Mouse (Mus musculus): ENCODE data around the gene Trim28. TPM values are rescaled to one million over a fixed set of nuclear protein-coding genes. Genes with fewer than 3 reads are reported as not detected.

Trim28 gene
- polyA plus RNA-seq, 1 experiment from 2014 or later: 102 TPM

DNA sequence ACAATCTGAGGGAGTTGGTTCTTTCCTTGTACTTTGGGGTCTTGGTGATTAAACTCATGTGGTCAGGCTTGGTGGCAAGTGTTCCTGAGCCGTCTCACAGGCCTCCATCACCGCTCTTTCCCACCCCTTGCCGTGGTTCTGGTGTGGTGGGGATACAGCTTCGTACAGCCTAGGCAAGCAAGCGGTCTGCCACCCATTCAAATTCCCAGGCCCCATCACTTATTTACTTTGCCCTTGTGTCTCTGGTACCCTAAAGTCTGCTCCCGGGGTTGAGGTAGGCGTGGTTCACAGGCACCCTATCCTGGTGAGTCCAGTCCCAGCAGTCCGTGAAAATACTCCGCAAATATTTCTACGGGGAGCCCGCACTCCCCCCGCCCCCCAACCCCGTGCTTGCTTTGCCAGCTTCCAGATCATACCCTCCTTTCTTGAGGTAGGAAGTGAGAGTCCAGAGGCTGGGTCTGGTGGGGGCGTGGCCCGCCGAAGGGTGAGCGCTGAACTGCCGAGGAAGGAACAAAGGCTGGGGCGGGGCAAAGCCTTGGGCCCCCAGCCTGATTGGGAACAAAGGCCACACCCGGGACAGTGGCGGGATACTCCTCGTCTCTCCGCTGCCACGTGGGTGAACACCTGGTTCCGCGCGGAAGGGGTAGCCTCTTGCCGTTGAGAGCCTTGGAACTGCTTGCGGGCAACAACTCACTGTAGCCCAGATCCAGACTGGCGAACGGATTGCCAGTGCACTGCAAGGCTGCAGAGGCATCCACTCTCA, 24.0 kb downstream of the Trim28 start:
- Histone ChIP-seq H3K36me3 (peaks cover 25% of the 10 kb centered on the region), H3K4me3 (replicated peaks) (peak overlapping the region; percentile 95), H3K27ac (peak overlapping the region; percentile 97), H3K27me3 (no peaks in the 10 kb centered on the region), H3K9ac (peak overlapping the region; percentile 98), H3K4me1 (replicated peaks) (peaks cover 40% of the 10 kb centered on the region), H3K9me3 (replicated peaks) (no peaks in the 10 kb centered on the region), H3K4me2 (peak overlapping the region; percentile 98)
- 4% methylated on average over 31 of the region's 31 CpGs for WGBS (ENCODE audit: insufficient replicate concordance)
- ATAC-seq (ENCODE audit: low read depth): peak; percentile 43
- DNase-seq: peak; percentile 74

DNA sequence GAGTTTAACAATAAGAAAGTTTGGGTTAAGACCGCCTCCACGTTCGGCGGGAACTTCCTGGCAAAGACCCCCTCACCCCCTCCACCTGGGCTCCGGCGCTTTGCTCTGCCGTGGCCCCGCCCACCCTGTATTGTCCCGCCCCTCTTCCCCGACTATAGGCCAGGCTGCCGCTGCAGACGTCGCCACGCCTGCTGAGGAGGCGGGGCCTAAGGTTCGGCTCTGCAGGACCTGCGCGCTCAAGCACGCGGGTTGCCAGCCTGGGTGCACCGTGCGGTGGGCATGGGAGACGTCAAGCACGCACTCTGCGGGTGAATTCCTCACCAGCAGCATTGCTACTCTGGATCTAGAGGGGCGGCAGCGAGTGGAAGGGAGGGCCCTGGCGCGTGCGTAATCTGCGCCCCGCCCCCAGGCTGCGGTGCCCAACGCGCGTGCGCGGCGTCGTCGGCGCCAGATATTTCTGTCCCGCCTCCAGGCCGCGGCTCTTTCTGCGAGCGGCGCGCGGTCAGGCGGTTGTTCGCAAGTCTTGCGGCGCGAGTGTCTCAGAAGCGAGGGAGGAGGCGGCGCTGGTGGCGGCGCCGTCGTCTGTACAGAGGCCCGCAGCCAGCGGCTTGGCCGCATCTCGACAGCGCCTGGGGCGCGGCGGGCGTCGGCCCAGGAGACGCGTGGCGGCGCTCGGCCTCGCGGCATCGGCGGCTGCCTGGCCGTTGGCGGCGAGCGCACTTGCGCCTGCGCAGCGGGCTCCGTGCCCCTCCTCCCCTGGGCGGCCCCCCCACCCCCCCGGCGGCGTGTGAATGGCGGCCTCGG, 25.2 kb downstream of the Trim28 start:
- peak overlapping the region; percentile 98 for H3K9ac ChIP-seq
- WGBS (ENCODE audit: insufficient replicate concordance): under 1% methylated on average over 93 of the region's 95 CpGs

DNA sequence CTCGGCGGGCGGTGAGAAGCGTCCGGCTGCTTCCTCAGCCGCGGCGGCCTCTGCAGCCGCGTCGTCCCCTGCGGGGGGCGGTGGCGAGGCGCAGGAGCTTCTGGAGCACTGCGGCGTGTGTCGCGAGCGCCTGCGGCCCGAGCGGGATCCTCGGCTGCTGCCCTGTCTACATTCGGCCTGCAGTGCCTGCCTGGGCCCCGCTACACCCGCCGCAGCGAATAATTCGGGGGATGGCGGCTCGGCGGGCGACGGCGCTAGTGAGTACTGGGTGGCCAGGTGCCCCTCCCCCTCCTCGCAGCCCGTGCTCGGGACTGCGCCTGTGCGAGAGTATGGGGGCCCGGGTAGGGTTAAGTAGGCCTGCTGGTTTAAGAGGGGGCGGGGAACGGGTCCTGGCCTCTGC, 25.9 kb downstream of the Trim28 start:
- Histone ChIP-seq H3K9me3 (replicated peaks) (no peaks in the 10 kb centered on the region), H3K36me3 (peaks cover 44% of the 10 kb centered on the region)
- under 1% methylated on average over 42 of the region's 44 CpGs for WGBS (ENCODE audit: insufficient replicate concordance)

More for the DNA sequence above, 25.2 kb downstream of the Trim28 start:
- Histone ChIP-seq H3K4me1 (replicated peaks) (peaks cover 39% of the 10 kb centered on the region), H3K4me2 (peak overlapping the region; percentile 98), H3K9me3 (replicated peaks) (no peaks in the 10 kb centered on the region), H3K27me3 (no peaks in the 10 kb centered on the region), H3K36me3 (peaks cover 37% of the 10 kb centered on the region), H3K27ac (peak overlapping the region; percentile 97), H3K4me3 (replicated peaks) (peak overlapping the region; percentile 95)
- ATAC-seq (ENCODE audit: low read depth): peak; percentile 78
- DNase-seq: peak; percentile 91

DNA sequence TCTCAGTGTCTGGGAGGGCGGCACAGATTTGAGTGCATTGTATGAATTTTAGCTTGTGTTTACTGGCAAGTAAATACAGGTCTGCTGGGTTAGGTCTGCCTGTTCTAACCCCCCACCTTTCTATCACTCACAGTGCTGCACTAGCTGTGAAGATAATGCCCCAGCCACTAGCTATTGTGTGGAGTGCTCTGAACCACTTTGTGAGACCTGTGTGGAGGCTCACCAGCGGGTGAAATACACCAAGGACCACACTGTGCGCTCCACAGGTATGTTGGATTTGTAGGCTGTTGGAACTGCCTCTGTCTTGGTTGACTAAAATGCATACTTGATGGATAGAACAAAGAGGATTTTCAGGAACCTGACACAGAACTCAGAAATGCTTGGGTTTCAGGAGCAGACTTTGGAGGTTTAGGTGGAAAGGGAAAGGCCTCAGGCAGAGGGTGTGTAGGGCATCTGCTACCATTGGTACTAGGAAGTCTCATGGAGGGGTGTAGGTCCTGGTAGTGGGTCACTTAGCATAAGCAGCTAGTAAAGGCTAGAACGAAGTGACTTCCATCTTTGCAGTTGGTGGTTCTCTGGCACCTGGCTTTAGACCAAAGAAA, 26.7 kb downstream of the Trim28 start:
- Histone ChIP-seq H3K9ac (peak overlapping the region; percentile 98), H3K4me2 (peak overlapping the region; percentile 98), H3K9me3 (replicated peaks) (no peaks in the 10 kb centered on the region), H3K4me1 (replicated peaks) (peaks cover 39% of the 10 kb centered on the region), H3K27me3 (no peaks in the 10 kb centered on the region), H3K27ac (peak overlapping the region; percentile 97), H3K4me3 (replicated peaks) (peak overlapping the region; percentile 95), H3K36me3 (peaks cover 52% of the 10 kb centered on the region)
- ATAC-seq (ENCODE audit: low read depth): no peak
- no peak for DNase-seq
- WGBS (ENCODE audit: insufficient replicate concordance): 30% methylated on average over 4 of the region's 4 CpGs

More for the DNA sequence above, 25.9 kb downstream of the Trim28 start:
- ATAC-seq (ENCODE audit: low read depth) (peak; percentile 54), DNase-seq (peak; percentile 69)
- Histone ChIP-seq H3K27me3 (no peaks in the 10 kb centered on the region), H3K4me3 (replicated peaks) (peak overlapping the region; percentile 95), H3K9ac (peak overlapping the region; percentile 98), H3K27ac (peak overlapping the region; percentile 97), H3K4me2 (peak overlapping the region; percentile 98), H3K4me1 (replicated peaks) (peaks cover 39% of the 10 kb centered on the region)

DNA sequence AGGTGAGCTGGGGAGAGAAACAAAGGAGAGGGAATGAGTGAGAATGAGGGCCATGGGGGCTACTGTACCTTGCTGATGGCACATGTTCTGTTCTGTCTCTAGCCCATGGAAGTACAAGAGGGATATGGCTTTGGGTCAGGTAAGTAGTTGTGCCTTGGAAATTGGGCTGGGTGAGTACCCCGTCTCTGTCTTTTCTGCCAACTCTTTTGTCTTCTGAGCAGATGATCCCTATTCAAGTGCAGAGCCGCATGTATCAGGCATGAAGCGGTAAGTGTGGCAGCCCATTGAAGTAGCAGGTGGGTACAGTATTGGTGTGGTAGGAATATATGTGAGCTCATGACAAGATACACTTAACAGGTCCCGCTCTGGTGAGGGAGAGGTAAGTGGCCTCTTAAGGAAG, 30.1 kb downstream of the Trim28 start:
- H3K9me3 ChIP-seq (replicated peaks): no peaks in the 10 kb centered on the region
- ATAC-seq (ENCODE audit: low read depth): no peak
- H3K4me3 ChIP-seq (replicated peaks): no peak overlapping the region
- no peak overlapping the region for H3K4me2 ChIP-seq
- H3K36me3 ChIP-seq: peaks cover 83% of the 10 kb centered on the region
- peaks cover 46% of the 10 kb centered on the region for H3K4me1 ChIP-seq (replicated peaks)
- H3K27me3 ChIP-seq: no peaks in the 10 kb centered on the region
- H3K9ac ChIP-seq: no peak overlapping the region
- H3K27ac ChIP-seq: no peak overlapping the region
- DNase-seq: no peak
- whole genome bisulfite sequencing (ENCODE audit: insufficient replicate concordance): 86% methylated on average over 4 of the region's 4 CpGs

DNA sequence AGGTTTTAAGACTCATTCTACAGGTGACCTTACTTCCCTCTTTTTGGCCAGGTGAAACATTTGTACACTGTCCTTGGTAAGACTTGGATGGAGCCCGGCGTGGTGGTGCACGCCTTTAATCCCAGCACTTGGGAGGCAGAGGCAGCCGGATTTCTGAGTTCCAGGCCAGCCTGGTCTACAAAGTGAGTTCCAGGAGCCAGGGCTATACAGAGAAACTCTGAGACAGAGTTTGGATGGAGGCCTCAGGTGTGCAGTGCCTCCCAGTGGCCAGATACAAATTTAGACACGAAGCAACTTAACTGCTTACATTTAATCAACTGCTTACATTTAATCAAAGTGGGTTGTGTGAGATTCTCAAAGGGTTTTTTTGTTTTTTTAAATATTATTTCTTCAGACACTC, 32.2 kb downstream of the Trim28 start:
- no peak overlapping the region for H3K27ac ChIP-seq
- H3K4me2 ChIP-seq: no peak overlapping the region
- WGBS (ENCODE audit: insufficient replicate concordance): 80% methylated on average over 5 of the region's 5 CpGs
- no peak overlapping the region for H3K4me3 ChIP-seq (replicated peaks)
- no peaks in the 10 kb centered on the region for H3K9me3 ChIP-seq (replicated peaks)
- no peak for ATAC-seq (ENCODE audit: low read depth)
- peaks cover 49% of the 10 kb centered on the region for H3K4me1 ChIP-seq (replicated peaks)
- H3K36me3 ChIP-seq: peaks cover 88% of the 10 kb centered on the region
- no peaks in the 10 kb centered on the region for H3K27me3 ChIP-seq
- no peak for DNase-seq
- H3K9ac ChIP-seq: no peak overlapping the region

DNA sequence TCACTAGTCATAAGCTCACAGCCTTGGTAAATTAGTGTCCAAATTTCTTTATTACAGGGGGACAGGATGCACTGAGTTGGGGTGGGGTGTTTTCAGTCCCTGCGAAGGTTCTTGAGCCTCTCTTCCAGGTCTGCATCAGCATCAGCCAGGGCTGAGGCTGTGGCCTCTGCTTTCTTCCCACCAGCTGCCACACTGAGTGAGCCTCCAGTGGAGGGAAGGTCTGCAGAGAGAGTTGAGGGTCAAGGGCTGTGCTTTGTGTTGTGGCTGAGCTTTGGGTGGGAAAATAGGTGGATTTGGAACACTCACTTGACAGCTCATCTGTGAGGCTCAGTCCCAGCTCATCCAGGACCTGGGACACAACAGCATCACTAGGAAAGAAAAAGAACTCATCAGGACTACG, 33.1 kb downstream of the Trim28 start:
- H3K36me3 ChIP-seq: peaks cover 82% of the 10 kb centered on the region

DNA sequence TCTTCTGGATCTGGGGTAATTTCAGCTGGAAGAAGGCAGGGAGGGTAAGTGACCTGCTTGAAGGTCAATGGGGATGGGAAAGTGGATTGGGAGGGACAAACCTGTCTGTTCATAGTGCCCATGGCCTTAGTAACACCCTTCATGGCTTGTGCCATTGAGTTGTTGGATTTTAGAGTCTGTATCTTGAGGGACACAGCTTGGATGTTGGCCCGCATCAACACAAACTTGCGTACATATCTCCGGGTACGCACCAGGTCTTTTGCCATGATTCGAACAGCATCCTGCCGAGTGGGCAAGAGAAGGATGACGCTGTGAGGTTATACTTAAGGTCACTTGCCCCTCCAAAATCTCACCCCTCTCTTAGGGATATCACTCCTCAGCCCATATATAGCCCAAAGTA, 33.6 kb downstream of the Trim28 start:
- H3K27me3 ChIP-seq: no peaks in the 10 kb centered on the region
- ATAC-seq (ENCODE audit: low read depth): no peak
- H3K36me3 ChIP-seq: peaks cover 77% of the 10 kb centered on the region
- peak overlapping the region; percentile 17; the same call in 1 of the 2 replicates for H3K4me3 ChIP-seq (replicated peaks)
- H3K9ac ChIP-seq: peak overlapping the region; percentile 88; the same call in 1 of the 2 replicates
- no peak overlapping the region for H3K27ac ChIP-seq
- H3K9me3 ChIP-seq (replicated peaks): no peaks in the 10 kb centered on the region
- H3K4me1 ChIP-seq (replicated peaks): peaks cover 48% of the 10 kb centered on the region
- no peak for DNase-seq
- 89% methylated on average over 7 of the region's 7 CpGs for WGBS (ENCODE audit: insufficient replicate concordance)
- 0 out of 2 replicates have a peak overlapping the region, but pooled peaks have one; percentile 74 for H3K4me2 ChIP-seq

More for the DNA sequence above, 33.1 kb downstream of the Trim28 start:
- Histone ChIP-seq H3K27me3 (no peaks in the 10 kb centered on the region), H3K9ac (0 out of 2 replicates have a peak overlapping the region, but pooled peaks have one; percentile 10), H3K4me3 (replicated peaks) (no peak overlapping the region), H3K9me3 (replicated peaks) (no peaks in the 10 kb centered on the region), H3K4me1 (replicated peaks) (peaks cover 49% of the 10 kb centered on the region), H3K27ac (no peak overlapping the region; the same call in 1 of the 2 replicates), H3K4me2 (no peak overlapping the region)
- ATAC-seq (ENCODE audit: low read depth) (no peak), DNase-seq (no peak)
- WGBS (ENCODE audit: insufficient replicate concordance): 81% methylated on average over 2 of the region's 2 CpGs

DNA sequence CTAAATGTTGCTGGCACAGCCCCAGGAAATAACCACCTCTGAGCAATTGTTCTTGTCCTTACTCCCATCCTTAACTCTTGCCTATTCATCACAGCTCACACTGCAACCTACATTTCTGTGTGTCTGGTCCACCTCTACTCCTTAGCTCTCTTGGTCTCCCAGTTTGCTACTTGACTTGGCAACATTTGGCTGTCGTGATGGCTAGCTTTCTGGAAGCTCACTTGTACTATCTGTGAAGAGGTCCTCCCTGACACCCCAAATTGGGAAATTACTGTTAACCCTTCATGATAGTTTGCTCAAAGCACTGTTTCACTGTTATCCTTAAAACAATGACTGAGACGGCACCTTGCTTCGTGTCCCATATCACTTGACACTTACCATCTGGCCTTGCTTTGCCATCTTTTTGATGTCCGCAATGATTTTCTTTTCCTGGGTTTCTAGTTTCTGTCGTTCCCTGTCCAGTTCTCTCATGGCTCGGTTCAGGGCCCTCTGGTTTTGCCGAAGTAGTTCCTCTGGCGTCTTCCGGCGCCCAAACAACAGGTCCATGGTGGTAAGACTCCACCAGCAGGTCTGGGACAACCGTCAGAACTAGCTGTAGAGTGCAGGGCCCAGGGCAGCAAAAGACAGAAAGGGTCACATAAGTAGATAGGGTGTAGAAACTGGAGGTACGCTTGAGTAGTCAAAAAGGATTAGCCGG, 34.7 kb downstream of the Trim28 start:
- WGBS (ENCODE audit: insufficient replicate concordance): 41% methylated on average over 13 of the region's 13 CpGs
- Histone ChIP-seq H3K4me1 (replicated peaks) (peaks cover 49% of the 10 kb centered on the region), H3K27ac (peak overlapping the region; percentile 97), H3K4me3 (replicated peaks) (peak overlapping the region; percentile 78), H3K36me3 (peaks cover 66% of the 10 kb centered on the region), H3K27me3 (no peaks in the 10 kb centered on the region), H3K4me2 (peak overlapping the region; percentile 74), H3K9me3 (replicated peaks) (no peaks in the 10 kb centered on the region), H3K9ac (peak overlapping the region; percentile 88)
- no peak for ATAC-seq (ENCODE audit: low read depth)
- DNase-seq: no peak

DNA sequence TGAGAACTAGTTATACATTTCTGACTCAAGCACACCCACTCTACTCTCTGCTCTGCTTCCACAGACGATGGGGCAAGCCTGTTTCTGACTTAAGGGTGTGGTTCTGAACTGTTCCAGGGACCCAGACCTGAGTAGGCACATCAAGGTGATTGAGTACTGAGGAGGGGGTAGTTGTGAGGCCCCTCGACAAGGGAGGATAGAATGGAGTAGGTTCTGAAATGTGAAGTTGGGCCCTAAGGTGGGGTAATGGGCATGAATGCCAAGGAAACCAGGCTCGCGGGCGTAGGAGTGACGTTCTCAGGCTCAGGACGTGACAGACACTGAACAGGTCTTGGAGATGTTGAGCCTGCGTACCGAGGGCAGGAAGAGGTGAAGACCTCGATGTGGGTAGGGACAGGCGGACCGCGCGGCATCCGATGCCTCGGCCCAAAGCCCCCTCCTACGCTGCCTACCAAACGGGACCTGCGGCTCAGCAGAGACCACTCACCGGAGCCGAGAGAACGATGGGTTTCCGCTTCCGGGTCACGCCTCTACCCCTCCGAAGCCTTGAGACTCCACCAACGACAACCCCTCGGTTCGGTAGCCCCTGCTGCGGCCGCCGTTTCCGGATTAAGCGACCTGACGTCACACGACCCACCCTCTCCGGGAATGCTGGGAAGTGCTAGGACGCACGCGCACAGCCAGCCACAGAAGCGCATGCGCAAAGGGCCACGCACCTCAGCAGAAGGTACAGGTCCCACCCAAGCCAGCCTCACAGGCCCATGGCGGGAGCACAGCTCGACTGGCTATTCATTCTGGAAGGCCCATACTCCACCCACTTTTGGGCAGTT, 35.4 kb downstream of the Trim28 start, which contains the start of gene Chmp2a:
TSS of gene Chmp2a (minus strand) at position 660 of the 830 bp plus-strand sequence.
- under 1% methylated on average over 45 of the region's 45 CpGs for WGBS (ENCODE audit: insufficient replicate concordance)
- peak; percentile 76 for ATAC-seq (ENCODE audit: low read depth)

More for the DNA sequence above, 35.4 kb downstream of the Trim28 start, which contains the start of gene Chmp2a:
- H3K4me1 ChIP-seq (replicated peaks): peaks cover 54% of the 10 kb centered on the region
- H3K4me2 ChIP-seq: peak within 1 kb of the TSS; percentile 74
- H3K9me3 ChIP-seq (replicated peaks): no peaks in the 10 kb centered on the region
- DNase-seq: peak; percentile 96
- H3K4me3 ChIP-seq (replicated peaks): peak within 1 kb of the TSS; percentile 78
- peak within 1 kb of the TSS; percentile 88 for H3K9ac ChIP-seq
- peaks cover 59% of the 10 kb centered on the region for H3K36me3 ChIP-seq
- H3K27ac ChIP-seq: peak within 1 kb of the TSS; percentile 97
- no peaks in the 10 kb centered on the region for H3K27me3 ChIP-seq

Measured in liver, embryonic 13.5 days (tissue).